Mouse (Mus musculus): ENCODE measurements at regions not wholly inside any gene's neighbourhood (a gene's known extent, or its start where the extent isn't known, plus 50 kb on each side); places are given as distances from the start of the nearest gene placed in this dataset.

DNA sequence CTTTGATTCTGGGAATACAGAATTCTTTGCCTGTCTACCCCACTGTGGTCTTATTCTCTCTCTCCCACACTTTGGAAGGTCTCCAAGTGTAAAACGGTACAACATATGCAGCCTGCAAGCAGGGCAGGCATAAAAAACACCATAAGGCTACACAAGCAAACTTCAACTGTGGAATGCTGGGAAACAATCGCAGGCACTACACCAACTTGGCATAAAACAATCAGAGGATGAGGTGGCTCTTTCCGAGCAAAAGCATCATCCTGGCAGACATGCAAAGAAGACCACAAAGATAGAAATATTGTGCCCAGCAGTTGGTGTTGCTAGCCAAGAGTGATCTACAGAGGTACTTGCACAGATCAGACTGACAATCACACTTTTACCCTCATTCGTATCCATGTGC, 88.0 kb upstream of the Galnt5 start:
- Histone ChIP-seq H3K79me2 (ENCODE audit: control insufficient read depth, insufficient read depth, low read length, poor library complexity) (no peaks in the 10 kb centered on the region), H3K9me3 (replicated peaks; ENCODE audit: insufficient read depth, low read length) (no peaks in the 10 kb centered on the region), H3K4me3 (ENCODE audit: control insufficient read depth in 1 of 2, insufficient read depth in 1 of 2, low read depth in 2 of 2, low read length in 2 of 2) (no peak overlapping the region), H3K4me1 (ENCODE audit: control insufficient read depth in 1 of 2, insufficient read depth in 2 of 2, low read length in 2 of 2) (no peaks in the 10 kb centered on the region), H3K9ac (ENCODE audit: control insufficient read depth, low read depth, low read length, poor library complexity, severe bottlenecking) (no peak overlapping the region), H3K27me3 (ENCODE audit: control insufficient read depth in 1 of 2, insufficient read depth in 2 of 2, low read length in 2 of 2) (no peaks in the 10 kb centered on the region; a peak in 1 of 4 replicates), H3K27ac (ENCODE audit: control insufficient read depth, low read depth, low read length) (no peak overlapping the region), H3K36me3 (ENCODE audit: control insufficient read depth in 1 of 2, insufficient read depth in 2 of 2, low read length in 2 of 2) (no peaks in the 10 kb centered on the region)
- no peak for DNase-seq (ENCODE audit: low read depth, low spot score)
- TF ChIP-seq NRF1 (IDR thresholded peaks at IDR 0.05; ENCODE audit: insufficient read depth, low read depth, low read length, poor library complexity, severe bottlenecking), result no peak
- no peak for TF ChIP-seq USF2 (IDR thresholded peaks at IDR 0.05; ENCODE audit: borderline replicate concordance in 1 of 2, insufficient read depth in 1 of 2, low read depth in 1 of 2, low read length in 2 of 2)
- TF ChIP-seq TBP (IDR thresholded peaks at IDR 0.05; ENCODE audit: low read depth, low read length), result no peak
- no peak for TF ChIP-seq UBTF (IDR thresholded peaks at IDR 0.05; ENCODE audit: borderline replicate concordance, insufficient read depth, low read depth, low read length)
- TF ChIP-seq POLR2AphosphoS2 (IDR thresholded peaks at IDR 0.05; ENCODE audit: low read length), result no peak
- no peak for TF ChIP-seq POLR2A (IDR thresholded peaks at IDR 0.05; ENCODE audit: control insufficient read depth in 1 of 2, insufficient read depth in 1 of 2, low read depth in 1 of 2, low read length in 2 of 2, poor library complexity in 1 of 2)
- TF ChIP-seq ETS1 (IDR thresholded peaks at IDR 0.05; ENCODE audit: low read depth, low read length), result no peak
- no peak for TF ChIP-seq JUND (IDR thresholded peaks at IDR 0.05; ENCODE audit: low read depth, low read length)
- no peak for TF ChIP-seq ELF1 (IDR thresholded peaks at IDR 0.05; ENCODE audit: low read depth, low read length)
- no peak for TF ChIP-seq MAZ (IDR thresholded peaks at IDR 0.05; ENCODE audit: low read depth, low read length)
- no peak for TF ChIP-seq MXI1 (IDR thresholded peaks at IDR 0.05; ENCODE audit: low read depth, low read length)
- no peak for TF ChIP-seq ZC3H11A (IDR thresholded peaks at IDR 0.05; ENCODE audit: low read depth, low read length)
- TF ChIP-seq KAT2A (conservative IDR thresholded peaks at IDR 0.05; ENCODE audit: low read depth, low read length), result no peak

GRCm38 (mm10) chr2:57916375-57917023, 81.2 kb upstream of the Galnt5 start:
- Histone ChIP-seq H3K79me2 (ENCODE audit: control insufficient read depth, insufficient read depth, low read length, poor library complexity) (no peaks in the 10 kb centered on the region), H3K27ac (ENCODE audit: control insufficient read depth, low read depth, low read length) (no peak overlapping the region), H3K27me3 (ENCODE audit: control insufficient read depth in 1 of 2, insufficient read depth in 2 of 2, low read length in 2 of 2) (no peaks in the 10 kb centered on the region), H3K9ac (ENCODE audit: control insufficient read depth, low read depth, low read length, poor library complexity, severe bottlenecking) (no peak overlapping the region), H3K4me3 (ENCODE audit: control insufficient read depth in 1 of 2, insufficient read depth in 1 of 2, low read depth in 2 of 2, low read length in 2 of 2) (no peak overlapping the region), H3K4me1 (ENCODE audit: control insufficient read depth in 1 of 2, insufficient read depth in 2 of 2, low read length in 2 of 2) (no peaks in the 10 kb centered on the region), H3K9me3 (replicated peaks; ENCODE audit: insufficient read depth, low read length) (no peaks in the 10 kb centered on the region), H3K36me3 (ENCODE audit: control insufficient read depth in 1 of 2, insufficient read depth in 2 of 2, low read length in 2 of 2) (no peaks in the 10 kb centered on the region)
- no peak for DNase-seq (ENCODE audit: low read depth, low spot score)
- no peak for TF ChIP-seq RAD21 (IDR thresholded peaks at IDR 0.05; ENCODE audit: low read depth, low read length)
- TF ChIP-seq MXI1 (IDR thresholded peaks at IDR 0.05; ENCODE audit: low read depth, low read length), result no peak
- TF ChIP-seq RCOR1 (IDR thresholded peaks at IDR 0.05; ENCODE audit: low read depth, low read length), result no peak
- no peak for TF ChIP-seq MEF2A (IDR thresholded peaks at IDR 0.05; ENCODE audit: extremely low read depth, insufficient replicate concordance, low read depth, low read length, poor library complexity, severe bottlenecking)
- no peak for TF ChIP-seq MAZ (IDR thresholded peaks at IDR 0.05; ENCODE audit: low read depth, low read length)
- TF ChIP-seq ZKSCAN1 (IDR thresholded peaks at IDR 0.05; ENCODE audit: low read depth, low read length), result no peak
- no peak for TF ChIP-seq MYC (IDR thresholded peaks at IDR 0.05; ENCODE audit: low read depth, low read length)
- TF ChIP-seq BHLHE40 (IDR thresholded peaks at IDR 0.05; ENCODE audit: borderline replicate concordance, low read depth, low read length), result no peak
- TF ChIP-seq SMC3 (IDR thresholded peaks at IDR 0.05; ENCODE audit: low read depth, low read length), result no peak
- no peak for TF ChIP-seq SIN3A (IDR thresholded peaks at IDR 0.05; ENCODE audit: low read length)
- no peak for TF ChIP-seq ZNF384 (IDR thresholded peaks at IDR 0.05; ENCODE audit: low read depth, low read length)
- no peak for TF ChIP-seq POLR2A (IDR thresholded peaks at IDR 0.05; ENCODE audit: control insufficient read depth in 1 of 2, insufficient read depth in 1 of 2, low read depth in 1 of 2, low read length in 2 of 2, poor library complexity in 1 of 2)
- no peak for TF ChIP-seq TCF12 (IDR thresholded peaks at IDR 0.05; ENCODE audit: low read depth, low read length)
- no peak for TF ChIP-seq TAL1 (IDR thresholded peaks at IDR 0.05; ENCODE audit: low read length)
- TF ChIP-seq GABPA (IDR thresholded peaks at IDR 0.05; ENCODE audit: low read depth, low read length), result no peak
- TF ChIP-seq POLR2AphosphoS2 (IDR thresholded peaks at IDR 0.05; ENCODE audit: low read length), result no peak
- no peak for TF ChIP-seq CHD1 (IDR thresholded peaks at IDR 0.05; ENCODE audit: low read depth, low read length)
- no peak for TF ChIP-seq MAFK (IDR thresholded peaks at IDR 0.05; ENCODE audit: borderline replicate concordance, low read depth, low read length)

Measured in MEL (cell line).